Mouse (Mus musculus) spleen, adult 2 months (tissue): Measurements from ENCODE around the gene Gbp8. TPM values are rescaled to one million over a fixed set of nuclear protein-coding genes. Genes with fewer than 3 reads are reported as not detected.
A peak's percentile ranks its signal among the peaks of the same experiment; 100 is the strongest.

Experiments used
- DNase-seq, 2 experiments: peaks; one replicate each; pipeline versions ENCODE4 v3.0.0 to v3.0.0-alpha.2; 2012 to 2021; ENCODE audit warnings: low spot score in 2 of 2, low read depth in 1 of 2
- H3K27ac ChIP-seq: fragments of 200-500 bp; 2 replicates; pipeline ENCODE4 v1.5.1; 2012; ENCODE audit warnings: low read length, inconsistent platforms; ENCODE audit not compliant: insufficient read depth
- H3K27me3 ChIP-seq: fragments of 200-500 bp; 2 replicates; pipeline ENCODE4 v1.6.1; 2012; ENCODE audit warnings: mild to moderate bottlenecking, moderate library complexity, low read length, inconsistent platforms; ENCODE audit not compliant: control insufficient read depth, insufficient read depth
- H3K36me3 ChIP-seq: fragments of 200-500 bp; 2 replicates; pipeline ENCODE4 v1.6.1; 2012; ENCODE audit warnings: mild to moderate bottlenecking, low read length, inconsistent platforms; ENCODE audit not compliant: control insufficient read depth, insufficient read depth
- H3K4me1 ChIP-seq: fragments of 200-500 bp; 2 replicates; pipeline ENCODE4 v1.6.1; 2011; ENCODE audit warnings: inconsistent platforms; ENCODE audit not compliant: control insufficient read depth, insufficient read depth, insufficient read length
- H3K4me3 ChIP-seq: fragments of 200-500 bp; 2 replicates; pipeline ENCODE4 v1.5.1; 2011; ENCODE audit warnings: mild to moderate bottlenecking, inconsistent platforms; ENCODE audit not compliant: insufficient read depth, insufficient read length; ENCODE audit errors: extremely low read depth
- CTCF ChIP-seq: fragments of 200-500 bp; IDR thresholded peaks from 2 replicates; pipeline ENCODE4 v1.5.1; 2011; ENCODE audit warnings: mild to moderate bottlenecking, inconsistent platforms; ENCODE audit not compliant: insufficient read depth, insufficient read length, insufficient replicate concordance; ENCODE audit errors: extremely low read depth
- POLR2A ChIP-seq: fragments of 200-500 bp; IDR thresholded peaks from 2 replicates; pipeline ENCODE4 v1.6.1; 2011; ENCODE audit warnings: low read depth, low read length, inconsistent platforms
- WGBS: fragments of 180-500 bp; shearing (Covaris S2); methylation state at CpG from one replicate; pipeline ENCODE4 v1.1.7; 2018; 5-methylcytosine and 5-hydroxymethylcytosine counted together
- polyA plus RNA-seq: library from polyadenylated mRNA; depleted of rRNA; stranded (reverse); fragments of >200 nt; gene quantifications from 2 replicates; pipeline ENCODE4 v1.2.3, GENCODE M21; 2012

Gene Gbp8
- polyA plus RNA-seq, 1 experiment, result 12.8 TPM

- no peaks in the 10 kb centered on the region for H3K36me3 ChIP-seq
- WGBS, result 71% methylated on average over 2 of the region's 2 CpGs
- H3K4me3 ChIP-seq, result no peak overlapping the region
- no peak for DNase-seq
- H3K27me3 ChIP-seq, result no peaks in the 10 kb centered on the region
- TF ChIP-seq CTCF, result no peak
- no peak for TF ChIP-seq POLR2A
- H3K4me1 ChIP-seq, result no peaks in the 10 kb centered on the region
- no peak overlapping the region for H3K27ac ChIP-seq
Measured at GRCm38 (mm10) chr5:105032362-105032761, 107.0 kb downstream of the Gbp8 start.

GRCm38 (mm10) chr5:105012551-105012950, 126.8 kb downstream of the Gbp8 start:
- H3K27me3 ChIP-seq, result no peaks in the 10 kb centered on the region
- no peaks in the 10 kb centered on the region; the same call in 1 of the 2 replicates for H3K36me3 ChIP-seq
- no peaks in the 10 kb centered on the region for H3K4me1 ChIP-seq
- no peak for DNase-seq
- H3K4me3 ChIP-seq, result no peak overlapping the region
- WGBS, result 53% methylated on average over 1 of the region's 1 CpGs
- no peak overlapping the region for H3K27ac ChIP-seq
- TF ChIP-seq POLR2A (no peak), CTCF (no peak)

GRCm38 (mm10) chr5:105011570-105011969, 127.8 kb downstream of the Gbp8 start:
- H3K4me1 ChIP-seq, result no peaks in the 10 kb centered on the region
- H3K27me3 ChIP-seq, result no peaks in the 10 kb centered on the region
- 50% methylated on average over 4 of the region's 4 CpGs for WGBS
- H3K27ac ChIP-seq, result no peak overlapping the region
- no peaks in the 10 kb centered on the region; the same call in 1 of the 2 replicates for H3K36me3 ChIP-seq
- TF ChIP-seq POLR2A, result no peak
- no peak for TF ChIP-seq CTCF
- no peak for DNase-seq
- H3K4me3 ChIP-seq, result no peak overlapping the region

- no peak overlapping the region for H3K4me3 ChIP-seq
- H3K4me1 ChIP-seq, result no peaks in the 10 kb centered on the region
- TF ChIP-seq CTCF (no peak), POLR2A (no peak)
- H3K27ac ChIP-seq, result no peak overlapping the region
- no peak for DNase-seq
- H3K27me3 ChIP-seq, result no peaks in the 10 kb centered on the region
- H3K36me3 ChIP-seq, result no peaks in the 10 kb centered on the region; the same call in 1 of the 2 replicates
Measured at GRCm38 (mm10) chr5:105010376-105010775, 129.0 kb downstream of the Gbp8 start.

GRCm38 (mm10) chr5:104989411-104989810, 149.9 kb downstream of the Gbp8 start:
- Histone ChIP-seq H3K27me3 (no peaks in the 10 kb centered on the region), H3K4me1 (no peaks in the 10 kb centered on the region), H3K27ac (no peak overlapping the region), H3K4me3 (no peak overlapping the region), H3K36me3 (no peaks in the 10 kb centered on the region)
- 95% methylated on average over 2 of the region's 2 CpGs for WGBS
- no peak for TF ChIP-seq CTCF
- no peak for TF ChIP-seq POLR2A
- DNase-seq, result no peak

- Histone ChIP-seq H3K4me1 (no peaks in the 10 kb centered on the region), H3K4me3 (no peak overlapping the region), H3K27me3 (no peaks in the 10 kb centered on the region), H3K27ac (no peak overlapping the region), H3K36me3 (no peaks in the 10 kb centered on the region)
- TF ChIP-seq CTCF (no peak), POLR2A (no peak)
- no peak for DNase-seq
- 82% methylated on average over 2 of the region's 2 CpGs for WGBS
Measured at GRCm38 (mm10) chr5:104988000-104988399, 151.3 kb downstream of the Gbp8 start.

GRCm38 (mm10) chr5:104986706-104987105, 152.6 kb downstream of the Gbp8 start:
- peak; percentile 31; the same call in 1 of the 2 replicates for TF ChIP-seq CTCF
- TF ChIP-seq POLR2A, result no peak
- H3K4me1 ChIP-seq, result no peaks in the 10 kb centered on the region
- no peak overlapping the region for H3K27ac ChIP-seq
- peak; percentile 46 to 48 for DNase-seq
- WGBS, result 3% methylated on average over 1 of the region's 1 CpGs
- no peak overlapping the region for H3K4me3 ChIP-seq
- no peaks in the 10 kb centered on the region for H3K36me3 ChIP-seq
- H3K27me3 ChIP-seq, result no peaks in the 10 kb centered on the region
